Mouse (Mus musculus) heart, adult 8-10 months (tissue): ENCODE results near the gene Ly86. TPM values are rescaled to one million over a fixed set of nuclear protein-coding genes. Genes with fewer than 3 reads are reported as not detected.

Experiments
- DNase-seq: peaks from one replicate; pipeline ENCODE4 v3.0.0; 2022; ENCODE audit warnings: low spot score
- total RNA-seq, 4 experiments: library from RNA; stranded (reverse); gene quantifications; 2 replicates each; pipeline ENCODE4 v1.2.4; 2022

Ly86 gene
- total RNA-seq, 4 experiments from 2014 or later = 1.2 to 1.7 (median 1.4) TPM

DNA sequence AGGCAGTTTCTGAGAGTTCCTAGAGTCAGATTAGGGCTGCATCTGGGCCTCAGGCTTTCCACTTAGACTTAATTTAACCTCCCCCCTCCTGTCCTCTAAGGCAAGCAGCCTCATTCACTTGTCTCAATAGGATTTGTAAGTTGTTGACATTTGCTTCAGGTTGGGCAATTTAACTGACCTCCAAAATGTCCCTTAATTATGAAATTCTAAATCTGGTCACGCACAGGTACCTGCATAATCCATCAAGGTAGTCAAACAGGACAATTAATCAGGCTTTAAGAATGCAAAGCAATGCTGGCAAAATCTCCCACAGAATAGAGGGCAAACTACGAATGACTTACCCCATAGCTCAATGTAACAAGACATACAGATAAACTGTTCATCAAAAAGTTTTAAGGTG lies 8.0 kb downstream of the Ly86 start:
- no peak for DNase-seq

DNA sequence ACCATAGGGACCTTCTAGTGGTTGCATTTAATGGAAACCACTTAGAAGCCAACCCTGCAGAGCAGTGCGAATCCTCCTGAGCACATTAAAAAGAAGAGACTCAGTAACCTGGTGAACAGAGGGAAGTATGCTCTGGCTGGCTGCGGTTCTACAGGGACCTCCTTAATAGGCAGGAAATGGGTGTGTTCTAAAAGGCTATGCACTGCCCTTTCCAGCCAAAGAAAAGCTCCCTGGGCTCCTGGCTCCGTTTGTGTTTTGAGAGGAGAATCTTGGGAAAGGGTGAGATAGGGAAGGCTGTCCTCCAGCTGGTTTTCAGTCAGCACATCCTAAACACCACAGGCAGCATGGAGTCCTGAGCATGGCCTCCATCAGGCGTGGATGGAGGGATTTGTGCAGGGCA lies 8.9 kb downstream of the Ly86 start:
- no peak for DNase-seq

DNA sequence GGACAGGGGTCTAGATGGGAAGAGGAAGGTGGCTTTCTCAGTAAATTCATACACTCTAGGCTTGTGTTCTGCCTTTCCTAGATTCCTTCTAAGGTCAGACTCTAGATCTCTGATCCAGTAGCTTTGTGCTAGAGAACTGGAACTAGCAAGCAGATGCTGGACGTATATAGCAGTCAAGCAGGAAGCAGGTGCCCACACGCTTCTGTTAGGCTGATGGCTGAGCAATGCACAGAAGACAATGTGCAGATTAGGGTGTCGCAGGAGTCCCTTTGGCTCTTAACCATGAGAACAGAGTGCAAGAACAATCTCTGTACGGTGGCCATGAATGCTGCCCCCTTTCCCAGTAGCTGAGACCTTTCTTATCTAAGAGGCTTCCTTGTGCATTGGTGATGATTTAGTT lies 9.4 kb downstream of the Ly86 start:
- no peak for DNase-seq

DNA sequence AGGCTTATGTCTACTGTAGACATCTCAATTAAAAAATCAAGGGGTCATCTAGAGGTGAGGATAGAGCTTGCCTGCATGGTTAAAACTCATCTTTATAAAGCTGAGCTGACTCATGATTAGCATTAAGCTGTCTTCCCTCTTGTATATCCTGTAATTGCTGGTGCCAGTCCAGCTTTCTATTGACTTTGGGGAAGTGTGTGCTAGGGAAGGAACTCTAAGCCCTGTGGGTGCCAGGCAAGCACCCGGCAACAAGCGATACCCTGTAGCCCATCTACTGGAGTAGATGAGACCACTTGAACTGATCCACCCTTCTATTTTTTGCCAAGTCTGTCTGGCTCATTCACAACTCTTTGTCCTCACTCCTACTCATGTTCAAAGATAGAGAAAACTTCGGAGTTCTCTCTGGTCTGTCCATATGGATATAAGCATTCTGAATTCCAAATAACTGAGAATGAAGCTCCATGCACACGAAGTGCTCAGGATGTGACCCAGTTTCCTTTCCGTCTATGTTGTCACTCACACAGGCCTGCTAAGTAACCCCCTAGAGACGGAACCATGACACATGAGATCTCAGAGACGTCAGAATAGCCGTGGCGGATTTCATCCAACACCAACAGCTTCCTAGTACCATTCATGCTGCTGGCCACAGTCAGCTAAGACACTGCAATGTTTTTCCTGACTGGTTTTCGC lies 10.8 kb downstream of the Ly86 start:
- DNase-seq = no peak

DNA sequence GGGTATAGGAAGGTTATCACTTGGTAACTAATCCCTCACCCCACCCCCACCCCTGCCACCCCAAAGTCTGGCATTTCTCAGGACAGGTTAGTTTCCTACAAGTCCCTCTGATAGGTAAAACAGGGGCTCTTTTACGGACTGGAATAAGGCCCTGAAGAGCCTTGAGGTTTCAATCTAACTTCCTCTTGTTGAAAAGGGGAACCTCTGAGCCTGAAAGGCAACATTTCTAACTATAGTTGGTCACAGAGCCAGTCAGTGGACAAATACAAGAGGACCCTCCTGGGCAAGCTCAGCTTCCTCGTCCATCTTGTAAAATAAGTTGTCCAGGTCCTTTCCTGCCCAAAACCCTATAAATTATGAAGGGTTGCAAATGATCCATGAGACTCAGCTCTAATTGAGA lies 11.5 kb downstream of the Ly86 start:
- DNase-seq = no peak

DNA sequence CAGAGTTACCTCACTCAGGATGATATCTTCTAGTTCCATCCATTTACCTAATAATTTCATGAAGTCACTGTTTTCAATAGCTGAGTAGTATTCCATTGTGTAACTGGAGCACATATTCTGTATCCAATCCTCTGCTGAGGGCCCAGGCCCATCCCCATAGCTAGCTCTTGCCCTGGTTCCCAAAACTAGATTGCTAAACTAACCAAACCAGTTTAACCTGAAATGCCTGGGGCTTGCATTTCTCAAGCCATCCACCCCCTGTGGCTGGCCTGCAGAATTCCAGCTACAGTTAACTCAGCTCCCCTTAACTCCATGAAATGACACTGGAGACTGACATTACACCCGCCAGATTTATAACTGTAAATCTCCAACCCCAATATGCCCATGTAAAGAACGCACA lies 13.1 kb downstream of the Ly86 start:
- DNase-seq = no peak

DNA sequence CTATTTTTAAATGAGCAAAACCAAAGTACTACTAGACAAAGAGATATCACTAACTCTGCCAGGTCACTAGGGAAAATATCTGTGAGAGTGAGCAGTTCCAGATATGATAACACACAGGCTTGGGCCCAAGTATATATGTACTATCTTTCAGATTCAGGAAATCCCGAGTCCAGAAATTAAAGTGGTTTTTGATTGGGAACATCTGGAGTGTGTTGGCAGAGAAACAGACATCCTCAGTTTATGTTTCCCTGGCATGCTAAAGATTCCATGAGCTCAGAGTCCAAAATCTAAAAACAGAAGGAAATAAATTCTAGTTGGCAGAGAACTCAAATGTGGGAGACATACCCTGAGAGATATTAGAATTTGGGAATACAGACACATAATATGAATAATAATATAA lies 16.2 kb downstream of the Ly86 start:
- no peak for DNase-seq

DNA sequence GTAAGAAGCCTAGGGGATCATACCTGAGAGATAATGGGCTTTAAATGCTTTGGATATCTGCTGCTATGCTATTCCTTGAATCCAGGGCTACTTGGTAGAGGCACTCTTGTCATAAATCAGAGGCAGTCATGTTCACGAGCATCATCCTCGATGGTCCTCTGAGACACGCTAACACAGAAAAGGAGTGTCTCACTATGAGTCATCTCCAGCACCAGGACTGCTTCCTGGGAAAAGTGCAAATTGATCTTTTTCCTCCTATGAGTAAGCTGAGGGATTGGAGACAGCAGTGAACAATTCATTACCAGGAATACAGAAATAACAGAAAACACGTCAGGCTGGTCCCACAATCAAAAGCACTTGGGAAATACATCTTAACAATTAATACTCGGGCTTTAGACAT lies 19.3 kb downstream of the Ly86 start:
- no peak for DNase-seq

DNA sequence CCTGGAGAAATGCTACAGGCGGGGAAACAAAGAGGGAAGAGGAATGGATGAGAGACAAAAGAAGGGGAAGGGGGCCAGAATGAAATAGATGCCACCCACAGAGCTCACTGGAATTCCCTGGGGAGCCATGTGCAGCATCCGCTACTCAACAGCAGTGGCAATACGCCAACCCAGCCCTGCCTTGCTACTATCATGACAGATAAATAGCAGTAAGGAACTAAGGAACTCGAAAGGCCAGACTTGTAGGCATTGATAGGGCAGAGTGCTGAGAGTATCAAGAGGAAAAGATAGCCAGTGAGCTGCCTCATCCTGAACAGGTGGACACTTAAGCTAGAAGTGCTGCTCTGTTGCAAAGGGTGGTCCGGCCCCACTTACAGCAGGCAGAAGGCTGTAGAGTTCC lies 31.4 kb downstream of the Ly86 start:
- no peak for DNase-seq

DNA sequence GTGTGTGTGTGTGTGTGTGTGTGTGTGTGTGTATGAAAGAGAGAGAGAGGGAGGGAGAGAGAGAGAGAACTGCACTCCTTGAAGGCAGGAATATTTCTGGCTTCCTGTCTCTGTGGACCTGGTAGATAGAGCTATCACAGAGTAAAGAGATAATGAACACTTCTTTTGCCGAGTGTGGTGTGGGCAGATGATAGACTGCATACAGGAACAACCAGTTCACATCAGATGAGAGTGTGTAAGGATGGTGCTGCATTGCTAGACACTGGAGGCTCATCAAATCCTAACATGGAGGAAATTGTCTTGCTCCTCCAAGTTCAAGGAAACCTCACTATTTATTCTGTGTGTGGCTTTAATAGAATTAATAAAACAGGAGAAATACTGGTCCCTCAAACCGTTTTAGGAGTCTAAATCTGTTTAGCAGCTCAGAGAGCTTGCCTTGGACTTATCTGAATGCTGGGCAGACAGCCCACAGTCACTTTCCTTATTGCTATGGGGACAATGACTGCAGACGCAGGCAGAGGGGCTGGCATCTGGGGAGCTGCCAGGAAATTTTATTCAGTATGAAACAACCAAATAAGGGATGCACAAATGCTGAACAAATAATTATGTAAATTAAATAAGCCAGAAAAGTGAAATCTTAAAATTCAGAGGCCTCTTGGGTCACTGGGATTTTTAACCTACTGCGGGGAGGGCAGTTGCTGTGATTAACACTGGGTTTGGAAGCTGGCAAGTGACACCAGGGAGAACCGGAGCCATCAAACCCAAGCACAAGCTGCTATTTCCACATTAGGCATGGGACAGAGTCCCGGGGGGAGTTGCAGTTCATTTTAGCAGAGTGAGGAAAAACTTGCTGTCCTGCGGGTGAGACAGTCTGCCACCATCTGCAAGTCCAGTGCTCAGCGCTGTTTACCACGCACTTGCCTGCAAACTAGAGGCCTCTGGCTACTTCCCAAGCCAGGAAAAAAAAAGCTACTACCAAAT lies 43.5 kb downstream of the Ly86 start:
- peak; percentile 3 for DNase-seq

DNA sequence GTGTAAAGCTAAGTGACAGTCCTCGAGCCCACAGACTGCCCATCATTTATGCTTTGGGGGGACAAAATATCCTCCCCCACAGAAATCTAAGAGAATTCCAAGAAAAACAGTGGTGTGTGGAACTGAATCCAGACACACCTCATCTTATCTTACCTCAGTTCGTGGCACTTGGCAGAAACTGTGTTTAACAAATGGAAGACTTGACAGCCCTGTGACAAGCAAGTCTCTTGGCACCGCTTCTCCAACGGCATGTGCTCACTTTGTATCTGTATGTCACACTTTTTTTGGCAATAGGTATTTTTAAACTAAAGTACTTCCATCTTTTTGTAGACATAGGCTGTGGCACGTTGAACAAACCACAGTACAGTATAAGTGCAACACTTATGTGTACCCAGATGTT lies 44.3 kb downstream of the Ly86 start:
- DNase-seq = peak; percentile 18

DNA sequence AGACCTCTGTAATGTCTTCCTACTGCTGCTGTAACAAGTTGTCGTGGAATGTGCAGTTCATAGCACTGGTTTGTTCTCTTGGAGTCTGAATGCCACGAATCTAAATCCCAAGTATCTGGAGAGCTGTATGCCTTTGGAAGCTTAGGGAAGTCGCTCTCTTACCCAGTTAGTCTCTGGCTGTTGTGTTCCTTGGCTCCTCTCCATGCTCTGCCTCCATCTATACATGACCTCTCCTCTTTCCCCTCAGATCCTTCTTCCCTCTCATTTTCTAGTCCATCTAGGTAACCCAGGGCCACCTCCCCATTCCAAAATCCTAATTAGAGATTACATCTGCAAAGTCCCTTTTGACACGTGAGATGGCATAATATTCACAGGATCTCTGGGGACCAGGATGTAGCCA lies 53.8 kb downstream of the Ly86 start:
- no peak for DNase-seq

DNA sequence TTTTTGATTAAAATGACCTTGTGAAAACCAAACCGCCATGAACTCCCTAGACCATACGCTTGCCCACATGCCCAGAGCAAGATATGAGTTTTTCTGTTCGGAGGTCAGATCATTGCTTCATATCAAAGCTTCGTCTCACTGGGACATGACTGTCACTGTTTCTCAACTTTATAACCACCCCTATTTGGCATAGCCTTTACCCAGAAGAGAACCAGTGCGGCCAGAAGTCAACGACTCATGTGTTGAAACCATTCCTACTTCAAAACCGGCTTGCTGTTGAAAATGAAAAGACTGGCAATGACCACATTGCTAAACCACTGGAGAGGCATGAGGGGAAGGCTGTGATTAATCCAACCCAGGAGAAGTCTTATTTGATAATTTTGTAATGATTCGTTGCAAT lies 54.3 kb downstream of the Ly86 start:
- no peak for DNase-seq

DNA sequence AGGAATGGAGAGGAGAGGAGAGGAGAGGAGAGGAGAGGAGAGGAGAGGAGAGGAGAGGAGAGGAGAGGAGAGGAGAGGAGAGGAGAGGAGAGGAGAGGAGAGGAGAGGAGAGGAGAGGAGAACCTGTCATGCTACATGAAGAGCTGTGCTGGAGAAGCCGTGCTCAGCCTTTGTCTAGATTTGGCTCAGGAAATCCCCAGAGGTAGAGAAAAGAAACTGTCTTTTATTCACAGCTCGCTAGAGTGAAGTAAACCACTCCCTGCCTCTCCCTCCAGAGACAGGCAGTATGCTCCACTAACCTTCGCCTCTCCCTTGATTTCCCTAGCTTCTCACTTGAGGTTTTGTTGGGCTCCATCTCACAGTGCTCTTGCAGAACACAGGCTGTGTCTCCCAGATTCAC lies 57.4 kb downstream of the Ly86 start:
- DNase-seq = no peak

DNA sequence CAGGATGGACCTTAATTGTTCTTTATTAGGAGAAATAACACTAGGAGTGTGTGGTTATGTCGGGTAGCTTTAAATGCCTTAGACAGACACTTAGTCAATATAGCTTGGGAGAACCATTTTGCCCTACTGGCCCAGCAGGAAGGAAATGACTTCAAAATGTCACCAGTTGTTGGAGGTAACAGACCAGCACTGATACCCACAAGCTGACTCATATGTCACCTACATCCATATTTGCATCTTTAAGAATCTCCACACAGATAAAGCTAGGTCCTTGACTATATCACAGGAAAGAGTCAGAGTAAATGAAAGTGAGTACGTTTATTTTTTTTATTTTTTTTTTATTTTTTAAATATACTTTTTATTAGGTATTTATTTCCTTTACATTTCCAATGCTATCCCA lies 58.7 kb downstream of the Ly86 start:
- DNase-seq = no peak

DNA sequence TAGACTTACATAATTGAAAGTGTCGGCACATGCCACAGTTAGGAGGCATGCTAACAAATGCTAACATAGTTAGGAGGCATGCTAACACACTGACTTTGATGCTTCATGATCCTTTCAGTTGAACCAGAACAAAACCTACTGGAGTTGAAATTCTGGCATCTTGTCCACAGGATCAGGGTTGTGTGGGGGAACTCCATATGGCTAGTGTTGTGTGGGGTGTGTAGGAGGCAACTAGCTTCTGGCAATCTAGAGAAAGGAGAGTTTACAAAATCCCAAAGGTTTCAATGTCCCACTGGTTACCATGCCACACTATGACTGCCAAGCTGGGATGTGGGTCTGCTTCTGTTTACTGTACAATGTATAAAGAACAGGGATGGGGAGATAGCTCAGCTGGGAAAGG lies 70.7 kb downstream of the Ly86 start:
- DNase-seq = no peak

DNA sequence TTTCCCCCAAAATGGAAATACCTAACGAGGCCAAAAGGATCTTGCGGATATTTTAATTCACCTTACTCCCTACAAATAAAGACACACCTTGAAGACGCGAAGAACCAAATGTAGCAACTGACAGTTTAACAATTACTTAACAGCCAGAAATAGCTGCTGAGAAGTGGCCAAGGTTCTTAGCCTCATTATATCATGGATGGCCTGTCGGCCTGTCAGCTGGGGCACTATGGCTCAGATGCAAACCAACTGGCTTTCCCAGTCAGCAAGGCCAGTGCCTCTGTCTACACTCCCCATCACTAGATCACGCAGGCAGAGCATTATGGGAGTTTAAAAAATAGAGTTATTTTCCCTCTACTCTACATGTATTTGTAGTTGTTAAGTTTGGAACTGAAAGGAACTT lies 78.4 kb downstream of the Ly86 start:
- DNase-seq = peak; percentile 48

DNA sequence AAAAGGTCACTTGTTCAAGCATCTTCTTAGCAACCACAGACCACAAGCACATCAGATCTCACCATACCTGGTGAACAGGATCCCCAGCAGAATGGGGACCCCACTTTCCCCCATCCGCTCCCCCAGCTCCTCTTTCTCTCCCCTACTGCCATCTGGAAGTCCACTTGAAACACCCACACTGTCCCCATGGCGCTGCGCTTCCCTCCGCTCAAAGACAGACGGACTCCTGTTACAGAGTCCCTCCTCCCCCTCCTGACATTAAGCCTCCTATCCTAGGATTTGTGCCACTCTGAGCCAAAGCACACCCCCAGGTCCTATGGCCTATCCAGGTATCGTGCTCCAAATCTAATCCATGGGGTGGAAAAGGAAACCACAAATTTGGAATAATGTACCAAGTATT lies 79.9 kb downstream of the Ly86 start:
- no peak for DNase-seq

DNA sequence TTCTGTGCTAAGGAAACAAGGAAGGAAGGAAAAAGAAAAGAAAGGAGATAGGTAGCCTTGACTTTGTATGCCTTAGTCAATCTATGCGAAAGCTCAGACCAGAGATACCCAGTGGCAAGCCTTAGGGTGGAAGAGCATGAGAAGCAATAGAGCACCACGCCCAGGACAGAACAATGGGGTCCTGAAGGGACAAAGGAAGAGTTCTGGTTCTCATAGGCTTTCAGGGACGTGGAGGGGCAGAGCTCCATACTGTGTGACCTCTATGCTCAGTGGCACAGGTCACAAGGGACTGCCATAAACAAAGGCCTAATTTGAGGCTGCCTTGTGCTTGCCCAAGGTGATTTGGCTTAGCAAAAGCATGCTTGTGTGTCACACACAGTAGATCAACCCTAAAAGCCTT lies 80.4 kb downstream of the Ly86 start:
- DNase-seq = no peak

DNA sequence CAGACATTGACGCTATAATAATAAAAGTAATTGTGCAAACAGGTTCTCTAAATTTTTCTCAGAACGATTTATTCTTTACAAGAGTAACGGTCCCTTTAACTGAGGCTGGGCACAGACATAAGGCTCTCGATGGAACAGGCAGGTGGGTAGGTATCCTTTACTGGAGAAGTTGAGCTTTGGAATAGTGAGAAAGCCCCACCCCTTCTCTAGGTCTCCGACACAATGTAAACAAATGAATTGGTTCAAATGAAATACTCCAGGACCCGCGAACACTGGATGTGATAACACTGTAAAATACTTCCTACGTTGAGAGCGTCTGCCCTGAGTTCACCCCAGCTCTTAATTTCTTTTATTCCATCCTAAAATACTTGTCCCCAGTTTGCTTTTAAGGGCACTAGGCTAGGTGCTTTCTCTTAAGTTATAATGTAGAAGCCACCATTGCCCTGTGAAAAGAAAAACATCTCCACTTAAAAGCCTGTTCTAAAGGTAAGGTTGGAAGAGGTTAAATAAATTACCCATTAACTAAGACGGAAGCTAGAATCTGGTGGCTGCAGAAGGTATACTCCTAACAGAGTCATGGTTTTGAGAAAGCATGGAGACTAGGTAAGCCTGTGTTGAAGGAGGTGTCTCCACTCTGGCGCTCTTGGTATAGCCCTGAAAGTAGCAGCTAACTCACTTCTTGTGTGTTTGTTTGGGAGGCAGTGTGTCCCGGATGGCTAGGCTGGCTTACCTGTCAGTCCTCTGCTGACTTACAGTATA lies 81.7 kb downstream of the Ly86 start:
- DNase-seq = no peak

DNA sequence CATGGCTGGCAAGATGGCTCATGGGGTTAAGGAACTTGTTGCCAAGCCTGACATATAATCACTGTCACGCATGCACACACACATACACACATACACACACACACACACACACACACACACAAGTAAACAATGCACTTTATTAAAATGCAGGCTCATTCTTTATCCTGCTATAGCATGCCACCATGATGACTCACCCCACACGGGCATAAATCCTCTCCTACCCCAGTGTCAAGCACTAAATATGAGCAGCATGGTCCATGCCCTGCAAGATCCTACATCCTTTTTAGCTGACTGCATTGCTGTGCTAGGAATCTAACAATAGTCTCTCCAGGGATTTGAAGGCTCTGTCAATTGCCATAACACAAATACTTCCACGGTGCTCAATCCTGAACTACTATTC lies 83.5 kb downstream of the Ly86 start:
- DNase-seq = no peak

DNA sequence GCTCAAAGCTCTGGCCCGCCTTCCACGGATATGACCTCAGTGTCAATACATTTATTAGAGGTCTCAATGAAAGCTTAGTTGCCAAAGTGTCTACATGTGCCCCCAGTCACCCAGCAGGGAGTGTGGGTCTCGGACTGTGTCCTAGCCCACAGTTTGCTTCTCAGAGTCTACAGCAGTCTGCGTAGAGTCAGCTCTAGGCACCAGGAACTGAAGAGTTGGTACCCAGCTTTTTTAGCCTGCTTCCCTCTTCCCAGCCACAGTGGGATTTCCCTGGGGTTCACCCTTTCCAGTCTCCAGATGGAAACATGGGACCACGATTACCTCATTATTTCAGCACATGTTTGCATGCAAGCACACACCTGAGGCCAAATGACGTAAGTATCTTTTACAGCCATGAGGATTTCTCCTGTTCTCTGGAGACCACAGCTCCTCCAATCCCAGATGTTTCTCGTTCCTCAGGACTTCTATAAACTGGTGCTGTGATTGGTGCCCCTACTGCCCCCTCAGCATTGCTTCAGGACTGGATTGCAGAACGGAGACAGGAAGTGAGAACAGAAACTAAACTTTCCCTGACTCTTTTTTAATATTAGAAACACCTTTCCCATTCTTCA lies 84.8 kb downstream of the Ly86 start:
- DNase-seq = no peak
